In the genomic region with DNA sequence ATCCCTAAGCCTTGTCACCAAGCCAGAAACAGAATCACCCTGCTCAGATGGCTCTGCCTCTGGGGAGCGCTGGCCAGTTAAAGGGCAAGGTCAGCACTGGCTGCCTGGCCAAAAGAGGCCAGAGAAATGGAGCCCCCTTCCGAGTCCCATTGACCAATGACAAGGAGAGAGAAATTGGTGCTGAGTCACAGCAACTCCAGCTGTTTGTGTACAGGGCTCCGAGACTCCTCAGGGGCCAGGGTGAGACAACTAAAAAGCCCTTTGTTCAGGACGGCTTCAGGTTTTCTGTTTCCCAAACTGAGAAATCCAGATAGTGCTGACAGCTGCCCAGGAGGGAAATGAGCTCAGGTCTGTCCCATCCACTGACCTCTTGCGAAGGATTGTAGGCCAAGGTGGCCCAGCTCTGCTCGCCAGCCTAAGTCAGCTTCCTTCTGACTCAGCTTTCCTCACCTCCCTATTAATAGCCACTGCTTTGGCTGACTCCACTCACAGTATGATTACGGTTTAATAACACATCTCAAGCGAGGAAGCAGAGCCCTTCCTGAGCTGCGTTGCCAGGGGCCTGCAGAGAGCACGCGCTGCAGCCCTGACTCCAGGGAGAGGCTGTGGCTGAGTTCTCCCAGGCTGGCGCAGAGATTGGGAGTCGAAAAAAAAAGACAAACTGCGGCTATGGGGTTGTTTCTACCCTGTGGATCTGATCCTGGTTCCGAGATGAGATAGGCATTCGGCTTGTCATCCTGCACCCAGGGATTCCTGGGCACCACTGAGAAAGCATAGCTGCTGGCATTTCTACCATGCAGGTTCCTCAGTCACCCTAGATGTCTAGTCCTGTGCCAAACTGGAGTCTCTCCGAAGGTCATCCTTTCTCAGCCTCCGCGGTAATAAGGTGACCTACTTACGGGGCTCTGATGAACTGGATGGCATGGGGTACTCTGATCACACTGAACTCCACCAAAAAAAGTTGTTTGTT, we compare ENCODE assay signal across 8 mouse cellular contexts.
DNase-seq lines count a peak whose midpoint lies in the region; ATAC-seq and TF ChIP-seq lines count a peak whose summit lies in the region.

No protein-coding gene starts in this region.

- TF ChIP-seq CTCF in brain, embryonic 14.5 days (IDR thresholded peaks at IDR 0.05; ENCODE audit: borderline replicate concordance, extremely low read depth, insufficient read depth, insufficient read length) = no peak
- TF ChIP-seq CTCF in small intestine, adult 2 months (IDR thresholded peaks at IDR 0.05; ENCODE audit: extremely low read depth, insufficient read length, insufficient replicate concordance, low read depth, low read length) = no peak

- no peak overlapping the region for H3K4me3 ChIP-seq in intestine, embryonic 16.5 days (ENCODE audit: low read length)
- H3K4me3 ChIP-seq in intestine, embryonic 15.5 days (replicated peaks) = no peak overlapping the region
- H3K4me3 ChIP-seq in hindbrain, embryonic 15.5 days = no peak overlapping the region
- H3K4me3 ChIP-seq in small intestine, adult 2 months (ENCODE audit: low read depth, low read length) = no peak overlapping the region

- H3K36me3 ChIP-seq in intestine, embryonic 16.5 days (ENCODE audit: control insufficient read depth, insufficient read depth, low read length) = no peaks in the 10 kb centered on the region
- H3K36me3 ChIP-seq in intestine, embryonic 15.5 days = no peaks in the 10 kb centered on the region
- H3K36me3 ChIP-seq in hindbrain, embryonic 15.5 days = no peaks in the 10 kb centered on the region
- H3K36me3 ChIP-seq in small intestine, adult 2 months (ENCODE audit: control insufficient read depth, insufficient read depth, low read length) = no peaks in the 10 kb centered on the region

- no peaks in the 10 kb centered on the region for H3K27me3 ChIP-seq in intestine, embryonic 16.5 days (replicated peaks; ENCODE audit: control insufficient read depth, insufficient read depth, low read length)
- no peaks in the 10 kb centered on the region for H3K27me3 ChIP-seq in intestine, embryonic 15.5 days (replicated peaks)
- no peaks in the 10 kb centered on the region for H3K27me3 ChIP-seq in hindbrain, embryonic 15.5 days
- no peaks in the 10 kb centered on the region for H3K27me3 ChIP-seq in small intestine, adult 2 months (ENCODE audit: control insufficient read depth, insufficient read depth, low read length)

- no peak for TF ChIP-seq POLR2A in brain, embryonic 14.5 days (IDR thresholded peaks at IDR 0.05; ENCODE audit: borderline replicate concordance, extremely low read depth, insufficient read depth, insufficient read length, poor library complexity, severe bottlenecking)
- no peak for TF ChIP-seq POLR2A in small intestine, adult 2 months (IDR thresholded peaks at IDR 0.05; ENCODE audit: low read depth, low read length)

- H3K9ac ChIP-seq in intestine, embryonic 16.5 days (ENCODE audit: low read depth, low read length) = peak overlapping the region; percentile 45; the same call in 1 of the 2 replicates
- H3K9ac ChIP-seq in intestine, embryonic 15.5 days = no peak overlapping the region
- no peak overlapping the region for H3K9ac ChIP-seq in hindbrain, embryonic 15.5 days

- ATAC-seq in intestine, embryonic 16.5 days = 0 out of 2 replicates have a peak, but pooled peaks have one; percentile 22
- ATAC-seq in intestine, embryonic 15.5 days = no peak
- no peak for ATAC-seq in hindbrain, embryonic 15.5 days (ENCODE audit: low FRiP score, low read depth)

- peaks cover 23% of the 10 kb centered on the region for H3K4me1 ChIP-seq in intestine, embryonic 16.5 days (ENCODE audit: control insufficient read depth, insufficient read depth, low read length)
- H3K4me1 ChIP-seq in intestine, embryonic 15.5 days (replicated peaks) = peaks cover 9% of the 10 kb centered on the region; the same call in 1 of the 2 replicates
- peaks cover 10% of the 10 kb centered on the region for H3K4me1 ChIP-seq in hindbrain, embryonic 15.5 days (replicated peaks)
- peaks cover 52% of the 10 kb centered on the region for H3K4me1 ChIP-seq in small intestine, adult 2 months (ENCODE audit: control insufficient read depth, insufficient read depth, insufficient read length, low read length)

- H3K9me3 ChIP-seq in intestine, embryonic 16.5 days (ENCODE audit: control insufficient read depth, low read length) = no peaks in the 10 kb centered on the region
- H3K9me3 ChIP-seq in intestine, embryonic 15.5 days = no peaks in the 10 kb centered on the region
- no peaks in the 10 kb centered on the region for H3K9me3 ChIP-seq in hindbrain, embryonic 15.5 days

- peak overlapping the region; percentile 51 for H3K27ac ChIP-seq in intestine, embryonic 16.5 days (ENCODE audit: low read length)
- no peak overlapping the region for H3K27ac ChIP-seq in intestine, embryonic 15.5 days
- H3K27ac ChIP-seq in hindbrain, embryonic 15.5 days (replicated peaks) = peak overlapping the region; percentile 56
- H3K27ac ChIP-seq in small intestine, adult 2 months (ENCODE audit: insufficient read depth, low read depth, low read length) = peak overlapping the region; percentile 50

- 64% methylated on average over 20 of the region's 20 CpGs for WGBS in intestine, embryonic 16.5 days
- WGBS in intestine, embryonic 15.5 days = 64% methylated on average over 20 of the region's 20 CpGs
- 57% methylated on average over 20 of the region's 20 CpGs for WGBS in hindbrain, embryonic 15.5 days
- WGBS in small intestine, adult 2 months = 59% methylated on average over 20 of the region's 20 CpGs

- no peak overlapping the region for H3K4me2 ChIP-seq in intestine, embryonic 16.5 days (ENCODE audit: low read depth, low read length)
- H3K4me2 ChIP-seq in intestine, embryonic 15.5 days (replicated peaks) = no peak overlapping the region
- no peak overlapping the region for H3K4me2 ChIP-seq in hindbrain, embryonic 15.5 days

- DNase-seq in brain, embryonic 14.5 days (ENCODE audit: low read depth) = peak; percentile 35
- DNase-seq in gastrocnemius, postnatal 10 days = peak; percentile 31
- peak; percentile 30 to 51 for DNase-seq in lung, adult 18-20 months
- no peak for DNase-seq in urinary bladder, postnatal 25 days (ENCODE audit: low spot score)
